Mouse (Mus musculus) heart, embryonic 14.5 days (tissue): ENCODE results near the gene Vps35l. TPM values are rescaled to one million over a fixed set of nuclear protein-coding genes. Genes with fewer than 3 reads are reported as not detected.

Source experiments
- ATAC-seq: fragments of 200-750 bp; cut with Nextera tagmentation; 2 replicates; pipeline ENCODE4 v1.8.0; 2017; ENCODE audit warnings: low read depth, moderate TSS enrichment; ENCODE audit not compliant: insufficient number of reproducible peaks, insufficient read depth, low FRiP score
- H3K27ac ChIP-seq, 2 experiments: fragments of 200-500 bp in 1 of 2; fragments of 300-500 bp in 1 of 2; sonication (generic) in 1 of 2; replicated peaks in 1 of 2; 2 replicates each; pipeline ENCODE4 v1.5.1; 2012 to 2014; ENCODE audit warnings: low read depth in 2 of 2, low read length in 2 of 2, control low read depth in 1 of 2, mild to moderate bottlenecking in 1 of 2, mixed read lengths in 1 of 2; ENCODE audit not compliant: control insufficient read depth in 1 of 2, insufficient read depth in 1 of 2
- H3K27me3 ChIP-seq: fragments of 300-500 bp; sonication (generic); 2 replicates; pipeline ENCODE4 v1.6.1; 2014; ENCODE audit warnings: mild to moderate bottlenecking, low read length, control low read depth; ENCODE audit not compliant: control insufficient read depth, insufficient read depth
- H3K36me3 ChIP-seq: fragments of 300-500 bp; sonication (generic); 2 replicates; pipeline ENCODE4 v1.6.1; 2014; ENCODE audit warnings: mild to moderate bottlenecking, control low read depth, low read length, mixed read lengths; ENCODE audit not compliant: control insufficient read depth, insufficient read depth
- H3K4me1 ChIP-seq, 2 experiments: fragments of 200-500 bp in 1 of 2; fragments of 300-500 bp in 1 of 2; sonication (generic) in 1 of 2; 2 replicates each; pipeline ENCODE4 v1.6.1; 2012 to 2014; ENCODE audit warnings: low read length in 2 of 2, control low read depth in 1 of 2, mixed read lengths in 1 of 2; ENCODE audit not compliant: control insufficient read depth in 2 of 2, insufficient read depth in 2 of 2
- H3K4me2 ChIP-seq: fragments of 300-500 bp; sonication (generic); 2 replicates; pipeline ENCODE4 v1.6.1; 2014; ENCODE audit warnings: mild to moderate bottlenecking, low read length
- H3K4me3 ChIP-seq, 2 experiments: fragments of 200-500 bp in 1 of 2; fragments of 300-500 bp in 1 of 2; sonication (generic) in 1 of 2; 2 replicates each; pipeline ENCODE4 v1.5.1; 2012 to 2014; ENCODE audit warnings: low read length in 2 of 2, mild to moderate bottlenecking in 2 of 2, control low read depth in 1 of 2, low read depth in 1 of 2, moderate library complexity in 1 of 2; ENCODE audit not compliant: control insufficient read depth in 1 of 2, insufficient read depth in 1 of 2
- H3K9ac ChIP-seq: fragments of 300-500 bp; sonication (generic); 2 replicates; pipeline ENCODE4 v1.6.1; 2014; ENCODE audit warnings: mild to moderate bottlenecking, low read length
- H3K9me3 ChIP-seq: fragments of 300-500 bp; sonication (generic); 2 replicates; pipeline ENCODE4 v1.6.1; 2016; ENCODE audit warnings: low read length, control low read depth; ENCODE audit not compliant: control insufficient read depth
- WGBS: fragments of 180-500 bp; shearing (Covaris S2); extraction: QIAGEN DNeasy Blood & Tissue Kit; methylation state at CpG from one replicate; pipeline ENCODE4 v1.1.7; 2014; 5-methylcytosine and 5-hydroxymethylcytosine counted together
- polyA plus RNA-seq: library from polyadenylated mRNA; unstranded; fragments of >200 nt; fragmentation: Nextera tagmentation; extraction: Ambion mirVana; gene quantifications from 2 replicates; pipeline ENCODE4 v1.2.1, GENCODE M21; 2014

Gene Vps35l
- polyA plus RNA-seq, 1 experiment from 2014 or later: 55.2 TPM

DNA sequence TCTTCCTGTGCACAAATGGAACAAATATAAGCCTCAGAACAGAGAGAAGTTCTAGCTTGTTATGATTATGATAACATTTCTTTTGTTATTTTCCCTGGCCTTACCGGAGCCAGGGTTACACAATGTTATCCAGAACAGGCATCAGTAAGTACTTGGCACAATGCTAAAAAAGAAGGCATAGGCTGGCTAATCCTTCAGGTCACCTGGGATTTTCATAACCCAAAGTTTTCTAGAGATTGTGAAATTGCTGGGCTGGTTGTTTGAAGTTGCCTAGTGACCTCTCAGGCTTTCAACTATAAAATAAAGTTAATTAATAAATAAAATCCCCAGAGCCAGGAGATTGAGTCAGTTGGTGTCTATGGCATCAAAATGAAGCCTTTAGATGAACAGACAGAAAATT is 25.2 kb upstream of the Vps35l start:
- no peak overlapping the region for H3K9ac ChIP-seq
- no peak for ATAC-seq
- 70% methylated on average over 1 of the region's 1 CpGs for WGBS

DNA sequence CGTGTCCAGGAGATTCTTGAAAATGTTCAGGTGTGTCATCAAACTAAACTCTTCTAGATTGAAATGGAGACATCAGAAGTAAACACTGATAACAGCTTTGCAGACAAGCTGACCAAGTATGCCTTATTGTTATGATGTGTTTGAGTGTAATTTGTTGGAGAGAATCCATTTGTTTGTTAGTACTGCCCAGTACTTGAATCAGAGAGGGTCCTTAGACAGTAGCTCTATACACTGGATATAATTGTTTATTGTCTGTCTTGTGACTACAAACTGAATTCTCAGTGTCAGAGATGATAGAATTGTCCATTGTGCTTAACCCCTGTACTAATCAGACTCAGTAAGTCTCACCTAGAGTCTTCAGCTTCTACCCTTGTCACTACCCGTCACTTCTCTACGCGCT is 22.0 kb upstream of the Vps35l start:
- no peak overlapping the region for H3K4me2 ChIP-seq
- H3K9ac ChIP-seq: no peak overlapping the region
- H3K36me3 ChIP-seq: peaks cover 47% of the 10 kb centered on the region
- no peak overlapping the region for H3K27ac ChIP-seq
- no peaks in the 10 kb centered on the region for H3K4me1 ChIP-seq
- no peak overlapping the region for H3K4me3 ChIP-seq
- no peak for ATAC-seq
- WGBS: 91% methylated on average over 4 of the region's 4 CpGs
- H3K27me3 ChIP-seq: no peaks in the 10 kb centered on the region
- H3K9me3 ChIP-seq: no peaks in the 10 kb centered on the region

More for the DNA sequence above, 25.2 kb upstream of the Vps35l start:
- Histone ChIP-seq H3K27me3 (no peaks in the 10 kb centered on the region), H3K4me2 (no peak overlapping the region), H3K27ac (no peak overlapping the region), H3K4me3 (no peak overlapping the region), H3K9me3 (no peaks in the 10 kb centered on the region), H3K4me1 (no peaks in the 10 kb centered on the region), H3K36me3 (peaks cover 27% of the 10 kb centered on the region)

DNA sequence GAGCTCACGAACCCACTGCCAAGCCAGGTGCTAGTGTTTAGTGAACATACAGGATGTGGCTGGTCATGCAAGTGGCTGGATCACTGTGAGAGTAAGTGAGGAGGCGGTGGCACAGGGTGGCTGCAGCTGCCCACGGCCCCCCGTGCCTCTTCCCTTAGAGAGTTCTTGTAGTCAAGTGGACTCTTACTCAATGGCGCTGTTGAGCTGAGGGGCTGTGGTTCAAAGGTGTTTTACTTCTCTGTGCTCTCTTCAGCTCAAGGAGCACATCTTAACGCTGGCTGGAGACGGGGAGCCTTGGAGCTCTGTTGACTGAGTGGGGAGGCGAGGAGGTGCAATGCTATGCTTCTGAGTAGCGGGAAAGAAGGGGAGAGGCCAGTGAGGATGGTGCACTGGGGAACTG is 16.1 kb upstream of the Vps35l start:
- H3K4me3 ChIP-seq: no peak overlapping the region
- H3K27me3 ChIP-seq: no peaks in the 10 kb centered on the region
- H3K9me3 ChIP-seq: no peaks in the 10 kb centered on the region
- H3K4me2 ChIP-seq: no peak overlapping the region
- H3K4me1 ChIP-seq: no peaks in the 10 kb centered on the region
- H3K36me3 ChIP-seq: peaks cover 57% of the 10 kb centered on the region
- H3K27ac ChIP-seq: no peak overlapping the region
- no peak overlapping the region for H3K9ac ChIP-seq
- 86% methylated on average over 9 of the region's 9 CpGs for WGBS
- ATAC-seq: no peak

DNA sequence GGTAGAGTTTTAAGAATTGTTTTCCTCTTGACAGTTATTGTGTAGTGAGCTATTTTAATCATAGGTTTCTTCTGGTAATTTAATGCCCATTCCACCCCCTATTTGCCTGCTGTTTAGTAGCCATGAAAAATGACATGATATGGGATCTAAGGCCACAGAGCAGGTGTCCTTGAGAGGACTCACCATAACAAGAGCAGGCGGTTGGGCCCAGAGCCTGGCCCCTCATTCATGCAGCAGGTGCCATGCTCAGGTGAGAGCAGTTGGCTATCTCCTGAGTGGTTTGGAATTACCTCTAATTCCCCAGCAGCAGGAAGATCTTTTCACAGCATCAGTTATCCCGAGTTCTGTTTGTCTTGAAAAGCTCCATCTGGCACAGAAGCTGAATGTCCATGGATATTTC is 14.6 kb upstream of the Vps35l start:
- H3K27ac ChIP-seq: no peak overlapping the region
- no peak overlapping the region for H3K4me2 ChIP-seq
- H3K27me3 ChIP-seq: no peaks in the 10 kb centered on the region
- WGBS: 70% methylated on average over 2 of the region's 2 CpGs
- H3K36me3 ChIP-seq: peaks cover 62% of the 10 kb centered on the region
- no peak for ATAC-seq
- no peaks in the 10 kb centered on the region for H3K4me1 ChIP-seq
- H3K9ac ChIP-seq: no peak overlapping the region
- no peak overlapping the region for H3K4me3 ChIP-seq
- no peaks in the 10 kb centered on the region for H3K9me3 ChIP-seq

DNA sequence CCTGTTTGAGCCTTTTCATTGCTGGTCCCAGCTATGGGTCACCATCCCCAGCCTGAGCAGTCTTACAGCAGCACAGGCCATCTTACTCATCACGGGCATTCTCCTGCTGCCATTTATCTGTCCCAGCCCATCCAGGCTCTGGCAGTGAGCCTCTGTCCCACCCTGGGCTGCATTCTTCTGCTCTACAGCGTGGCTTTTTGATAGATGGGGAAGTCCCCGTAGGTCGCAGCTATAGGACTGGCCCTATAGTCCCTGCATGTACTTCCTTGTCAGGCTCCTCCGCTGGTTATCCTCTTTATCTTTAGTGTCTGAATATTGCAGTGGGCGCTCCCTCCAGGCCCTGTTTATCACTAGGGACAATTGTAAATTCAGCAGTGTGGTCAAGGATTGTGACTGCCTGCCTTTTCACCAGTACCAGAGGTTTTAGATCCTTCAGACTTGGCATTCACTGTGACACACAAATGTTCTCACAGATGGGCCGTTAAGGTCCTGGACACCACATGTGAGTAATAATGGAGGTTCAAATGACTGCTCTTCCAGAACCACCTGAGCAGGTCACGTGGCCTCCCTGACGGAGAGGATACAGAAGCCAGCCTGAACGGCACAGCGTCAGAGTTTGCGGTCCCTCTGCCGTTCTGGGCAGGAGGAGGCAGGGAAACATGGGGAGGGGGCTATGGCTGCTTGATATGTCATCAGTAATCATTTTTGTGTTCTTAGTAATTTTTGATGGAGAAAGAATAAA is 11.0 kb upstream of the Vps35l start:
- 86% methylated on average over 13 of the region's 13 CpGs for WGBS
- peaks cover 72% of the 10 kb centered on the region for H3K36me3 ChIP-seq
- H3K9me3 ChIP-seq: no peaks in the 10 kb centered on the region
- no peak overlapping the region for H3K9ac ChIP-seq
- ATAC-seq: no peak
- no peaks in the 10 kb centered on the region for H3K27me3 ChIP-seq
- H3K4me3 ChIP-seq: no peak overlapping the region
- no peaks in the 10 kb centered on the region for H3K4me1 ChIP-seq
- H3K27ac ChIP-seq: no peak overlapping the region
- no peak overlapping the region for H3K4me2 ChIP-seq

DNA sequence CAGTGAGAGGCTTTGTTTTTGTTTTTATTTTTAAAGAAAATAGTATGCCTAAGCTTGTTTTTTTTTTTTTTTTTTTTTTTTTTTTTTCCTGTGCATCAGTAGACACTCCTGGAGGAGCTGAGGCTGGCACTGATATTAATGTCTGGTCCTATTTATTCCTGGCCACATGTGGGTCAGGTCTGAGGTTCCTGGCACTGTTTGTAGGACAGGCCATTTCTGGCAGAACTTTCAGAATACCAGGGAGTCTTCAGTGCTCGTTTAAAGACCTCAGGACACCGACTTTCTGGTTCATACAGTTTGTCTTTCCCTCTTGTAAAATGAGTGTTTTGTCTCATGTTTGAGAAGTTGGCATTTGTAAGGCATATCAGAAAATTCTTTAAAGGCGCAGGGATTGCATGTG is 8.2 kb upstream of the Vps35l start:
- 80% methylated on average over 3 of the region's 3 CpGs for WGBS
- no peak overlapping the region for H3K9ac ChIP-seq
- H3K4me1 ChIP-seq: no peaks in the 10 kb centered on the region
- peaks cover 57% of the 10 kb centered on the region for H3K36me3 ChIP-seq
- no peak overlapping the region for H3K4me3 ChIP-seq
- H3K27me3 ChIP-seq: no peaks in the 10 kb centered on the region
- H3K4me2 ChIP-seq: no peak overlapping the region
- H3K27ac ChIP-seq: no peak overlapping the region
- no peak for ATAC-seq
- no peaks in the 10 kb centered on the region for H3K9me3 ChIP-seq

DNA sequence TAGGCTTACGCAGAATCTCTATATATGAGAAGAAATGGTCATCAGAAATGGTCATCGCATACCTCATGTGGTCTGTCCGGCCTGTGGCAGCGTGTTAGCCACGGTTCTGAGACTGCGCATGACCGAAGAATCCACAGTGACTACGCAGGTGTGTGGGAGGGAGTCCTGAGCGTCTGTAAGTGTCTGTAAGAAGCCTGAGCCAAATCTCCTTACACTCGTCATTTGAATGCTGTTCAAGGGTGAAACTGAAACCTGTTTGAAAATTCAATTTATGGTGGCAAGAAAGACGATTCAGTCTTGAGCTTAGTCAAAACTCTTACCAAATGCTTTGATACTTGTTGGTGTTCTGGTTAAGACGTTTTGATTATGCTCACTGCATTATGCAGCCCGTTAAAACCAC is 6.8 kb upstream of the Vps35l start:
- 88% methylated on average over 13 of the region's 13 CpGs for WGBS
- peaks cover 42% of the 10 kb centered on the region for H3K36me3 ChIP-seq
- ATAC-seq: no peak

DNA sequence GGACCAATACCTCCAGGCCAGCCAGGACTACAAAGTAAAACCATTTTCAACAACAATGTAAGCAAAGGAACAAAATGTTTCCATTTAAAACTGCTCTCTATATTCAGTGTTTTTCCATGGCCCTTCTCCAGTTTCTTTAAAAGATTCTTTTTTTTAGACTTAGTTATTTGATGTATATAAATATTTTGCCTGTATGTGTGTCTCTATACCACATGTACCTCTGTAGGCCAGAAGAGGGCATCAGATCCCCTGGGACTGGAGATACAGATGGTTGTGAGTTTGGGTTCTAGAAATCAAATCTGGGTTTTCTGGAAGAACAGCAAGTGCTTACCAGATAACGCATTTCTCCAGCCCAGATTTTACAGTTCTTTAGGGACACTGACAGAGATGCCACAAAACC is 1.3 kb upstream of the Vps35l start:
- no peak overlapping the region for H3K27ac ChIP-seq
- peaks cover 4% of the 10 kb centered on the region in 2 experiments; a peak in 3 of 4 replicates for H3K4me1 ChIP-seq
- WGBS: 49% methylated on average over 1 of the region's 1 CpGs
- no peak overlapping the region for H3K4me3 ChIP-seq
- H3K27me3 ChIP-seq: peaks cover 3% of the 10 kb centered on the region; the same call in 1 of the 2 replicates
- no peaks in the 10 kb centered on the region for H3K9me3 ChIP-seq
- no peak for ATAC-seq
- 0 out of 2 replicates have a peak, but pooled peaks cover 8% of the 10 kb centered on the region for H3K36me3 ChIP-seq
- no peak overlapping the region for H3K9ac ChIP-seq
- H3K4me2 ChIP-seq: no peak overlapping the region

More for the DNA sequence above, 6.8 kb upstream of the Vps35l start:
- Histone ChIP-seq H3K9me3 (no peaks in the 10 kb centered on the region), H3K4me1 (no peaks in the 10 kb centered on the region), H3K27ac (no peak overlapping the region), H3K4me2 (no peak overlapping the region), H3K4me3 (no peak overlapping the region), H3K27me3 (no peaks in the 10 kb centered on the region), H3K9ac (no peak overlapping the region)
